Mouse (Mus musculus) hindbrain, embryonic 13.5 days (tissue): ENCODE measurements around the gene Hcrtr1. TPM values are rescaled to one million over a fixed set of nuclear protein-coding genes. Genes with fewer than 3 reads are reported as not detected.

Experiments
- ATAC-seq: fragments of 200-750 bp; cut with Nextera tagmentation; 2 replicates; pipeline ENCODE4 v1.8.0; 2017; ENCODE audit warnings: moderate TSS enrichment; ENCODE audit not compliant: low FRiP score
- H3K27ac ChIP-seq: fragments of 300-500 bp; sonication (generic); 2 replicates; pipeline ENCODE4 v1.5.1; 2015; ENCODE audit warnings: inconsistent platforms, mild to moderate bottlenecking, moderate library complexity
- H3K27me3 ChIP-seq: fragments of 300-500 bp; sonication (generic); 2 replicates; pipeline ENCODE4 v1.6.1; 2015; ENCODE audit warnings: mild to moderate bottlenecking, inconsistent platforms
- H3K36me3 ChIP-seq: fragments of 300-500 bp; sonication (generic); 2 replicates; pipeline ENCODE4 v1.6.1; 2015; ENCODE audit warnings: mild to moderate bottlenecking, inconsistent platforms
- H3K4me1 ChIP-seq: fragments of 300-500 bp; sonication (generic); replicated peaks from 2 replicates; pipeline ENCODE4 v1.6.1; 2015; ENCODE audit warnings: inconsistent platforms
- H3K4me2 ChIP-seq: fragments of 300-500 bp; sonication (generic); 2 replicates; pipeline ENCODE4 v1.6.1; 2015; ENCODE audit warnings: inconsistent platforms, mild to moderate bottlenecking, moderate library complexity
- H3K4me3 ChIP-seq: fragments of 300-500 bp; sonication (generic); 2 replicates; pipeline ENCODE4 v1.5.1; 2015; ENCODE audit warnings: mild to moderate bottlenecking, inconsistent platforms
- H3K9ac ChIP-seq: fragments of 300-500 bp; sonication (generic); 2 replicates; pipeline ENCODE4 v1.6.1; 2015; ENCODE audit warnings: mild to moderate bottlenecking, inconsistent platforms
- H3K9me3 ChIP-seq: fragments of 300-500 bp; sonication (generic); 2 replicates; pipeline ENCODE4 v1.6.1; 2016; ENCODE audit warnings: inconsistent platforms
- WGBS: fragments of 180-500 bp; shearing (Covaris S2); methylation state at CpG from one replicate; pipeline ENCODE4 v1.1.7; 2015; 5-methylcytosine and 5-hydroxymethylcytosine counted together
- polyA plus RNA-seq: library from polyadenylated mRNA; unstranded; fragments of >200 nt; fragmentation: Nextera tagmentation; extraction: Ambion mirVana; gene quantifications from 2 replicates; pipeline ENCODE4 v1.2.1, GENCODE M21; 2015

The Hcrtr1 gene
- polyA plus RNA-seq, 1 experiment from 2014 or later = 0.60 TPM

DNA sequence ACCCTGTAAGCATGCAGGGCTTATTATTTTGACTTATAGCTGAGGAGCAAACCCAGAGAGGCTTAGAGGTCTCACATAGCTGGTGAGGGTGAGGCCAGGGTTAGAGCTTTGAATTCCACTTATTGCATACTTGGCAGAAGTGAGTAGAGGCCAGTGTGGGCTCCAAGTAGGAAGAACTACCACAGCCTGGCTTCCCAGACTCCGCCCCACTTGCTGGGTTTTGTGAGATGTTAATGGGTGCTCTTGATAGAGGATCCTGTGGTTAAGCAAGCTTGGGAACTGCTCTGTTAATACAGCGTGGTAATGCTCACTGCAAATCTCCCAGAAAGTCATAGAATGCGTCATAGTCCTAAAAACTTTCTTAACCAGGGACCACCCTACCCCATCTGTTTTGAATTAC lies 30.2 kb downstream of the Hcrtr1 start:
- no peak overlapping the region for H3K4me3 ChIP-seq
- H3K36me3 ChIP-seq = no peaks in the 10 kb centered on the region
- H3K4me1 ChIP-seq = peaks cover 22% of the 10 kb centered on the region
- H3K9ac ChIP-seq = no peak overlapping the region; the same call in 1 of the 2 replicates
- no peak overlapping the region for H3K27ac ChIP-seq
- WGBS = 85% methylated on average over 3 of the region's 3 CpGs
- no peak overlapping the region for H3K4me2 ChIP-seq
- H3K9me3 ChIP-seq = peaks cover 1% of the 10 kb centered on the region; the same call in 1 of the 2 replicates
- 0 out of 2 replicates have a peak, but pooled peaks cover 9% of the 10 kb centered on the region for H3K27me3 ChIP-seq
- no peak for ATAC-seq

DNA sequence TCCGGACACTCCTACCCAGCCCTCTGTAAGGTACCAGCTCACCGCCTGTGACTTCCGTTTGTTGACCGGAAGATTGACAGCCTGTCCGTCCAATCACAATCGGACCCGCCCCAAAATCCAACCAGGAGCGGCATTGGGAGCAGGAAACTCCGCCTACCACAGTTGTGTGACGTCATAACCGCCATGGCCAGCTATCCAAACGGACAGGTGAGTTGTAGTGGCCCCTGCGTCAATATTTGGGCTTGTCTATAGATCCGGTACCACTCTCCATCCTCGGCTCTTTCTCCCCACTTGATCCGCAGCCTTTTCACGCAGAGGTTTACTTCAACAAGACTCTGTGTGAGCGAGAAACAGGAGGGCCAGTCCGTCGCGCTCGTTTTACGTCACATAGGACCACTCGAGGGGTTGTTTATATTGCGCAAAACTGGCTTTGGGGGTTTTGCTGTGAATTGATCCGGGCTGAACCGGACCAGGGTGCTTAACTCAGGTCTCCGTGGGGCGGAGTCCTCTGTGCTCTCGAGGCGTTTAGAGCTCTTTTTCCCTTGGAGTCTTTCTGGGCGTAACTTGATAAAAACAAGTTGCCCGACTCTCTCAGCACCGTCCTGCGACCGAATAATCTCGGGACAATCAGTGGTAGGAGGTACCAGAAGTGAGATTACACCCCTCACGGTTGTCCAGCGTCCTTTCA lies 31.6 kb downstream of the Hcrtr1 start:
- Histone ChIP-seq H3K9ac (peak overlapping the region; percentile 73), H3K27me3 (0 out of 2 replicates have a peak, but pooled peaks cover 9% of the 10 kb centered on the region), H3K4me2 (peak overlapping the region; percentile 76), H3K9me3 (peaks cover 5% of the 10 kb centered on the region; the same call in 1 of the 2 replicates), H3K27ac (peak overlapping the region; percentile 73), H3K4me1 (peaks cover 22% of the 10 kb centered on the region), H3K4me3 (peak overlapping the region; percentile 68), H3K36me3 (no peaks in the 10 kb centered on the region)
- ATAC-seq = peak; percentile 95
- under 1% methylated on average over 39 of the region's 39 CpGs for WGBS

DNA sequence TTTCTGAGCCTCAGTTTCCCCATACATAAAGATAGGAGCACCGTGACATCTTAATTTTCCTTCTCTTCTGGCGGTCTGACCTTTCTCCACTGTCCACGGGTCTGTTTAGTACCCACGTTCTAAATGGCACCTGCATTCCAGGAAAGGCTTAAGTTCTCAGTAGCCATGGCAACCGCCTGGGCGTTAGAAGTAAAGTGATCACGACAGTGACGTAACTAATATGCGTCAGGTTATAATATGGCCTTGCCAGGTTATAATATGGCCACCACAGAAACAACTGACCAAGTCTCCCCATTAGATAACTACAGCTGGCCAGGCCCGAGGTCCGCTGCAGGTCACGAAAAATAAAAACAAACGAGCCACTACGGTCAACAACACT lies 32.1 kb downstream of the Hcrtr1 start:
- peaks cover 5% of the 10 kb centered on the region; the same call in 1 of the 2 replicates for H3K9me3 ChIP-seq
- ATAC-seq = peak; percentile 79
- peaks cover 25% of the 10 kb centered on the region for H3K4me1 ChIP-seq
- 13% methylated on average over 14 of the region's 14 CpGs for WGBS
- peak overlapping the region; percentile 68 for H3K4me3 ChIP-seq
- H3K36me3 ChIP-seq = no peaks in the 10 kb centered on the region
- H3K9ac ChIP-seq = peak overlapping the region; percentile 73; the same call in 1 of the 2 replicates
- H3K27ac ChIP-seq = peak overlapping the region; percentile 69
- H3K4me2 ChIP-seq = peak overlapping the region; percentile 76
- H3K27me3 ChIP-seq = 0 out of 2 replicates have a peak, but pooled peaks cover 9% of the 10 kb centered on the region

DNA sequence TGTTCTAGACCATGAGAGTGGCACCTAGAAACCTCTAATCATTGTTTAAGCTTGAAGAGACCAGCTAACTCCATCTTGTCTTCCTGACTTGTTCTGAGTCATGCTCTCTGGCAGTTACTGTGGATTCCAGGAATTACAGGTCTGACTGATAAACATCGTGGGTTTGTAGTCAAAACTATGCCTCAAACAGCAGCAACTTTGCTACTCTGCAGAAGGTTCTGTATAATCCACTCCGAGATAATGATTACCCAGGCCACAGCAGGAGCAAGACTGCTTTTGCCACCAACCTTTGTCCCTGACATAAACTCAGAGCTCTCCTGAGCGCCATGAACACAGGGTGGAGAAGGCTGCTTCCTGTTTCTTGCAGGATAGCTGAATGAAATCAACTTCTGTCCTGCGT lies 34.6 kb downstream of the Hcrtr1 start:
- no peak overlapping the region for H3K27ac ChIP-seq
- H3K4me2 ChIP-seq = no peak overlapping the region
- H3K4me1 ChIP-seq = peaks cover 25% of the 10 kb centered on the region
- no peak overlapping the region for H3K4me3 ChIP-seq
- peaks cover 16% of the 10 kb centered on the region; the same call in 1 of the 2 replicates for H3K27me3 ChIP-seq
- H3K9ac ChIP-seq = no peak overlapping the region
- H3K36me3 ChIP-seq = no peaks in the 10 kb centered on the region
- ATAC-seq = no peak
- peaks cover 5% of the 10 kb centered on the region; the same call in 1 of the 2 replicates for H3K9me3 ChIP-seq
- 79% methylated on average over 4 of the region's 4 CpGs for WGBS

DNA sequence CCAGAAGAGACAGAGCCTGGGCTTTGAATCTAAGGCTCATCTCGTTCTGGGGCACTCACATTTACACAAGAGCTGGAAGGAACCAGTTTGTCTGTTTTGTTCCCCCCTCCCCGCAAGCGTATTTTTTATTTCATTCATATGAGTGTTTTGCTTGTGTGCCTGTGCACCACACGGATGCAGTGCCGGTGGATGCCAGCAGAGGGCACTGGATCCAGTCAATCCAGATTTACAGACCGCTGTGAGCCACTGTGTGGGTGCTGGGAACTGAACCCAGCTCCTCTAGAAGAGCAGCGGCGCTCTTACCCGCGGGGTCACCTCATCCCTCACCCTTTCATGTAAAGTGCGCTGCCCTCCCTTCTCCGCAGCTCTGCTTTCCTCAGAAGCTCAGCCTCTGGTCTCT lies 35.5 kb downstream of the Hcrtr1 start:
- no peak overlapping the region for H3K4me2 ChIP-seq
- H3K4me3 ChIP-seq = no peak overlapping the region
- 83% methylated on average over 12 of the region's 12 CpGs for WGBS
- H3K27me3 ChIP-seq = peaks cover 18% of the 10 kb centered on the region; the same call in 1 of the 2 replicates
- H3K4me1 ChIP-seq = peaks cover 20% of the 10 kb centered on the region
- ATAC-seq = no peak
- peaks cover 5% of the 10 kb centered on the region; the same call in 1 of the 2 replicates for H3K9me3 ChIP-seq
- no peaks in the 10 kb centered on the region for H3K36me3 ChIP-seq
- no peak overlapping the region for H3K27ac ChIP-seq
- H3K9ac ChIP-seq = no peak overlapping the region

DNA sequence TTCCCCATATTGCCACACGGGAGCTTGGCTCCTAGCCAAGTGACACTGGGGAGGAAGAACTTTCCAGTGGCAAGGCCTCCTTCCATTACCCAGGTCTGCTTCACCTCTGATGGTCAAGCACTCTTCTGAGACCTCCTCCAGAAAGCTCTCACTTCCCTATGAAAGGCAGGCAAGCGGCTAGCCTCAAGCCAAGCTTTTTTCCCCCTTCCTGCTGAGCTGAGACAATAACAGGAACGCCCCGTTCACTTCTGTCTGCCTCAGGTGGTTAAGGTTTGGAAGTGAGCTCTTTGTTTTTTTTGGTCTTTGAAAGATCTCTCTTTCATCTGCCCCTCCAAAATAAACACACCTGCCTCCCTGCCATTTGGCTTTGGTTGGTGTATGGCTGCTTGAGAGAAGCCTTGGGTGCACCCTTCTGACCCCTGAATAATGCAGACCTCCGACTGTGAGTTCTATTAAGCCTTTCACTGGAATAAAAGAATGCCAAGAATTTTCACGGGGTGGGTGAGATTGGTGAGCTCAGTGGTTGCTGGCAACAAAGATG lies 37.0 kb downstream of the Hcrtr1 start, which contains the start of gene Pef1:
Gene Pef1 (plus strand): TSS at position 448 of the 541 bp plus-strand sequence.
- H3K9ac ChIP-seq = no peak within 1 kb of the TSS
- ATAC-seq = no peak
- H3K27me3 ChIP-seq = peaks cover 18% of the 10 kb centered on the region; the same call in 1 of the 2 replicates
- no peak within 1 kb of the TSS for H3K4me2 ChIP-seq
- WGBS = 2% methylated on average over 6 of the region's 6 CpGs
- peaks cover 12% of the 10 kb centered on the region for H3K4me1 ChIP-seq
- no peak within 1 kb of the TSS for H3K4me3 ChIP-seq
- peaks cover 5% of the 10 kb centered on the region; the same call in 1 of the 2 replicates for H3K9me3 ChIP-seq
- H3K27ac ChIP-seq = no peak within 1 kb of the TSS; the same call in 1 of the 2 replicates
- no peaks in the 10 kb centered on the region for H3K36me3 ChIP-seq

DNA sequence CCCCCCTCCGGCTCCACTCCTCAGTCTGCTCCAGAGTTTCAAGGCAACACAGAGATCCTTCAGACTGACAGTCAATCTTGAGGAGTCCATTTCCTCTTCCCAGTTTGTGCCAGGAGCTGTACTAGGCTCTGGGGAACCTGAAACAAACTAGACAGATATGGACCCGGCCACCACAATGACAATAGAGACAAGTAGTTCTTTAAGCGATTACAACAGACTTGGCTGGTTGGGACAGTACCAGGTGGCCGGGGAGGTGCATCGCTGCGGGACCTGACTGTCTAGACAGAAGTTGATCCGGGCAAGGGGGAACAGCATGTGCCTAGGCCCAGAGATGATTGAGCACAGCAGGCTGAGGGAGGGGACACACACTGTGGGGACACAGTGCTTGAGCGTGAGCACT lies 38.0 kb downstream of the Hcrtr1 start:
- 19% methylated on average over 8 of the region's 8 CpGs for WGBS
- H3K27ac ChIP-seq = no peak overlapping the region; the same call in 1 of the 2 replicates

DNA sequence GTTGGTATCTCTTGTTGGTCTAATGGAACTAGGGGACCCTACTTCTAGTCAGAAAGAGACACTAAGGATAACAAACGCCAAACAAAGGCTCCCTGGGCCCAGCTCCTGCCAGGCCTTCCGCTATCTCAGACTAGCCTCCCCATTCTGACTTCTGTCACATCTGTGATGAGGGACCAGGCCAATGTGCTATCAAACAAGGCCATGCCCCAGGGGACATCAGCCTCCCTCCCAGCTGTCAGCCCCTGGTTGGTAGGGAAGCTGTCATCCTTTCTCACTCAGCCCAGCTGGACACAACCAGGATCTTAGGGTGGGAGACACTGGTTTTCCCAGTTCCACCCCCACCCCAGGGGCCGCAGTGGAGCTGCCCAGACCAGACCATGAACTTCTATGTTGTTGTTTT lies 44.0 kb downstream of the Hcrtr1 start:
- 26% methylated on average over 3 of the region's 3 CpGs for WGBS
- H3K9me3 ChIP-seq = no peaks in the 10 kb centered on the region
- ATAC-seq = no peak
- H3K36me3 ChIP-seq = no peaks in the 10 kb centered on the region
- H3K4me2 ChIP-seq = no peak overlapping the region
- peaks cover 25% of the 10 kb centered on the region; the same call in 1 of the 2 replicates for H3K27me3 ChIP-seq
- H3K9ac ChIP-seq = 0 out of 2 replicates have a peak overlapping the region, but pooled peaks have one; percentile 46
- no peak overlapping the region for H3K27ac ChIP-seq
- peaks cover 17% of the 10 kb centered on the region for H3K4me1 ChIP-seq
- no peak overlapping the region for H3K4me3 ChIP-seq

More for the DNA sequence above, 38.0 kb downstream of the Hcrtr1 start:
- no peak overlapping the region for H3K4me2 ChIP-seq
- peaks cover 5% of the 10 kb centered on the region; the same call in 1 of the 2 replicates for H3K9me3 ChIP-seq
- peak; percentile 24; the same call in 1 of the 2 replicates for ATAC-seq
- no peaks in the 10 kb centered on the region for H3K36me3 ChIP-seq
- peaks cover 21% of the 10 kb centered on the region; the same call in 1 of the 2 replicates for H3K27me3 ChIP-seq
- no peak overlapping the region for H3K4me3 ChIP-seq
- H3K9ac ChIP-seq = no peak overlapping the region
- H3K4me1 ChIP-seq = peaks cover 12% of the 10 kb centered on the region

DNA sequence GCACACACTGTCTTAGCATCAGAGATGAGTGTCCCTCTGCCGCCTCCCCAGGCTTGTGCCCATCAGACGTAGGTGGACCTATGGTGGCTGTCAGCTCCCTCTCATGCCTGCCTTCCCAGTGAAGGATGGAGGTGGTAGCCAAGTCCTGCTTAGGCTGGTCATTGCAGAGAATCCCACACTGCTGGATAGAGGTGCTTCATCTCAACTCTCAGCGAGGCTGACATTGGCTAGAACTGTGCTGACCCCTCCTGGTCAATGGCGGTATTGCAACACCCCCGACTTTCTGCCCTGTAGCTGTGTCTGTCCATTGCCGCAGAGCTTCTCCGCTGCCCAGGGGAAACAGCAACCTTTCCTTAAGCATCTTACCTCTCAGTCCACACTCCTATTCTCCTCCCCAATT lies 51.9 kb downstream of the Hcrtr1 start:
- WGBS = 18% methylated on average over 7 of the region's 7 CpGs

DNA sequence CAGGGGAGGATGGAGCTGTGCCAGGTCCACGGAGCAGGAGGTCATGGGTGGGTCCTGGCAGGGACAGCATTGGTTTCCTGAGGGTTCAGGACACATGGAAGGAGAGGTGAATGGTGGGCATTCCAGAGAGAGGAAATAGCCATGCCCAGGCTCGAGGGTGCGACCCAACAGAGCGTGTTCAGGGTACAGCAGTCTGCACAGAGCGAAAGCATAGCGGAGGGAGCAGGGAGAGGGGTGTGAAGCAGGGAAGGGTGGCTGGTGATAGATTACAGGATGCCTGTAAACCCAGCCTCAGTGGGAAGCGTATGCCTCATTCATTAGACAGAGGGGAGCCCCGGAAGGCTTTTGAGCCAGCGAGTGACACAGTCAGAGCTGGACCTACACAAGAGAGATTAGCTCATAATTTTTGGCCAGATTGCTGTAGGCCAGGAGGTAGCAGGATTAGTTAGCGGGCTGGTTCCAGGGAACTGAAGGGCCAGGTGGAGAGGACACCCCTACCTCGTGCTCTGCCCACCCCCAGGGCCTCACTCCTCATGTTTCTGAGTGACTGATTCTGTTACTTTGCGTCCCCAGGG lies 53.8 kb downstream of the Hcrtr1 start:
- H3K4me2 ChIP-seq = no peak overlapping the region
- H3K4me1 ChIP-seq = peaks cover 36% of the 10 kb centered on the region
- 62% methylated on average over 12 of the region's 12 CpGs for WGBS
- no peak overlapping the region for H3K27ac ChIP-seq
- peaks cover 40% of the 10 kb centered on the region for H3K27me3 ChIP-seq
- H3K36me3 ChIP-seq = no peaks in the 10 kb centered on the region
- no peak for ATAC-seq
- H3K9me3 ChIP-seq = no peaks in the 10 kb centered on the region
- H3K4me3 ChIP-seq = no peak overlapping the region
- no peak overlapping the region for H3K9ac ChIP-seq

More for the DNA sequence above, 51.9 kb downstream of the Hcrtr1 start:
- Histone ChIP-seq H3K9me3 (no peaks in the 10 kb centered on the region), H3K4me3 (no peak overlapping the region), H3K9ac (no peak overlapping the region), H3K27me3 (peaks cover 40% of the 10 kb centered on the region), H3K27ac (no peak overlapping the region), H3K36me3 (no peaks in the 10 kb centered on the region), H3K4me1 (peaks cover 22% of the 10 kb centered on the region), H3K4me2 (no peak overlapping the region)
- ATAC-seq = peak; percentile 41

DNA sequence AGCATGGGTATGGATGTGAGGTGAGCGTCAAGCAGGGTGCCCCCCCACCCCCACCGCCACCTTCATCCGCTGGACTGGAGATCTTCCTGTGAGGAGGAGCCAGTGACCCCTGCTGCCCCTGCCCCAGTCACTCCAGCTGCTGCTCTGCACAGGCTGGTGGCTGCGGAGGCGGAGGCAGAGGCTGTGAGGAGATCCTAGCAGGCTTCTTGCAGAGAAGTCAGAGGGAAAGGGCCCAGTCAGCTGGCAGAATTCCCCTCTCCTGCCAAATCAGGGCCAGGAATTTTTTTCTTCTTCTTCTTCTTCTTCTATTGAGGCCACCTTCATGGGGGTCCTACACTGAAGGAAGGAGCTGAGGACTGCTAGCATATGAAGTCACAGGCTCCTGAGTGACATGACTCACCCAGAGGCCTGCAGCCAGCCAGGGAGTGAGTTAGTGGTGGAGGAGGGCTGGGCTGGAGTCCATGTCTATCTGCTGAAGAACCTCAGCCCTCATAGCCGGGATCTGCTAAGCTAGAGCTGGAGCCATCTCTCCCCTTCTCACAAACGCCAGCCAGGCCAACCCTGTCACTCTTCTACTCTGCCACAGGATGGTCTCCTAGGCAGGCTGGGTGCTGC lies 54.7 kb downstream of the Hcrtr1 start:
- Histone ChIP-seq H3K27ac (no peak overlapping the region), H3K9ac (peak overlapping the region; percentile 43; the same call in 1 of the 2 replicates), H3K9me3 (no peaks in the 10 kb centered on the region), H3K4me3 (no peak overlapping the region), H3K27me3 (peaks cover 39% of the 10 kb centered on the region), H3K36me3 (no peaks in the 10 kb centered on the region), H3K4me2 (no peak overlapping the region), H3K4me1 (peaks cover 38% of the 10 kb centered on the region)
- 42% methylated on average over 7 of the region's 7 CpGs for WGBS
- ATAC-seq = no peak

DNA sequence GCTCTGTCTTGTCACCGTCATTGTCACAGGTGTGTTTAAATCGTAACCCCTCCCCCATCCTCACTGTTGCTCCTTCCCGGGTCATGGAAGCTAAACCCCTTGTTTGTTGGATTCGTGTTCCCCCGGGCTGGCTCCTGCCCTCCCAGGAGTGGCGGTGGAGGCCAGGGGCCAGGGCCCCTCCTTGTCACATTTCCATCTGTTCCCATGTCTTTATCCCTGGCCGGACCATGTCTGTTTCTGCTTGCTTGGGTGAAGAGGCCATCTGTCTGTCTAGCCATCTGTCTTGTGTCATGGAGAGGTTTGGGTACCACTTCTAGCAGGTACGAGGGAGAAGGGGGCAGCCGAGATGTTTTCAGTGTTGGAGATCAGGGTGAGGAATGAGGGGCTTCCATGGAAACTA lies 56.9 kb downstream of the Hcrtr1 start:
- H3K4me2 ChIP-seq = no peak overlapping the region
- H3K4me1 ChIP-seq = peaks cover 48% of the 10 kb centered on the region
- no peaks in the 10 kb centered on the region for H3K9me3 ChIP-seq
- no peaks in the 10 kb centered on the region for H3K36me3 ChIP-seq
- 51% methylated on average over 9 of the region's 9 CpGs for WGBS
- H3K4me3 ChIP-seq = no peak overlapping the region
- ATAC-seq = no peak
- no peak overlapping the region for H3K27ac ChIP-seq
- H3K27me3 ChIP-seq = peaks cover 41% of the 10 kb centered on the region
- no peak overlapping the region for H3K9ac ChIP-seq
